Mouse (Mus musculus): ENCODE measurements around the gene Gast.

DNA sequence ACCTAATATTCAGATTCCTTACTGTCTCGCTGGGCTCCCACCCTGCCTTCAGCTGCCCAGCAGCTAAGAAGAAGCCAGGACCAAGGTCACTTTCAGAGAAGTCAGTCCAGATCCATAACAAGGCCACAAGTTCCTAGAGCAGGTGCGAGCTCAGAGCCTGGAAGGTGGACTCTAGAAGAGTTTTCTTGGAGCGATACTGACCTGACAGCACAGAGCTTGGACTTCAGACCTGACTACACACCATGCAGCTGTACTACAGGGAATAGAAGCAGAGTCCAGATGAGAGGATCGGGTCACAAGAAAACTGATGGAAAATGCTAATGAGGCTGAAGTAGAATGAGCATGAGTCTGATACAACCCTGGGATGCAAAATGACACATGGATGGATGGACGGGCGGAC is 20.8 kb upstream of the Gast start:
- TF ChIP-seq CTCF (IDR thresholded peaks at IDR 0.05; ENCODE audit: borderline replicate concordance, insufficient read depth, low read depth, low read length), result no peak
- TF ChIP-seq POLR2A (IDR thresholded peaks at IDR 0.05; ENCODE audit: borderline replicate concordance, insufficient read depth, low read length), result no peak

Data from cerebellum, adult 2 months (tissue).